Mouse (Mus musculus) forebrain, postnatal 0 days (tissue): ENCODE results near the gene Utrn. TPM values are rescaled to one million over a fixed set of nuclear protein-coding genes. Genes with fewer than 3 reads are reported as not detected.

Experiments
- ATAC-seq: fragments of 200-750 bp; cut with Nextera tagmentation; 2 replicates; pipeline ENCODE4 v1.8.0; 2017; ENCODE audit warnings: mild to moderate bottlenecking, moderate library complexity
- DNase-seq: peaks from one replicate; pipeline ENCODE4 v3.0.0-alpha.2; 2015
- H3K27ac ChIP-seq: fragments of 300-500 bp; sonication (generic); 2 replicates; pipeline ENCODE4 v1.5.1; 2014; ENCODE audit warnings: low read depth, mild to moderate bottlenecking, antibody characterized with exemption, low read length, moderate library complexity, mixed read lengths
- H3K27me3 ChIP-seq: fragments of 300-500 bp; sonication (generic); 2 replicates; pipeline ENCODE4 v1.6.1; 2014; ENCODE audit warnings: mild to moderate bottlenecking, low read length, mixed read lengths; ENCODE audit not compliant: insufficient read depth
- H3K36me3 ChIP-seq: fragments of 300-500 bp; sonication (generic); 2 replicates; pipeline ENCODE4 v1.6.1; 2014; ENCODE audit warnings: mild to moderate bottlenecking, moderate library complexity; ENCODE audit not compliant: insufficient read depth
- H3K4me1 ChIP-seq: fragments of 300-500 bp; sonication (generic); 2 replicates; pipeline ENCODE4 v1.6.1; 2014; ENCODE audit warnings: antibody characterized with exemption; ENCODE audit not compliant: insufficient read depth
- H3K4me2 ChIP-seq: fragments of 300-500 bp; sonication (generic); 2 replicates; pipeline ENCODE4 v1.6.1; 2014; ENCODE audit warnings: low read depth, mild to moderate bottlenecking, moderate library complexity
- H3K4me3 ChIP-seq: fragments of 300-500 bp; sonication (generic); 2 replicates; pipeline ENCODE4 v1.5.1; 2014; ENCODE audit warnings: low read depth, low read length, mixed read lengths
- H3K9ac ChIP-seq: fragments of 300-500 bp; sonication (generic); 2 replicates; pipeline ENCODE4 v1.6.1; 2014; ENCODE audit warnings: mild to moderate bottlenecking
- H3K9me3 ChIP-seq: fragments of 300-500 bp; sonication (generic); 2 replicates; pipeline ENCODE4 v1.6.1; 2016; ENCODE audit warnings: low read length
- CTCF ChIP-seq: sonication (generic); IDR thresholded peaks from 2 replicates; pipeline ENCODE4 v1.5.1; 2016; ENCODE audit warnings: antibody characterized with exemption, control low read depth, low read depth
- WGBS: fragments of 180-500 bp; shearing (Covaris S2); extraction: QIAGEN DNeasy Blood & Tissue Kit; methylation state at CpG from one replicate; pipeline ENCODE4 v1.1.7; 2014; 5-methylcytosine and 5-hydroxymethylcytosine counted together
- polyA plus RNA-seq: library from polyadenylated mRNA; unstranded; fragments of >200 nt; fragmentation: Nextera tagmentation; extraction: Ambion mirVana; gene quantifications from 2 replicates; pipeline ENCODE4 v1.2.1, GENCODE M21; 2015
- total RNA-seq: library from RNA; depleted of rRNA; stranded (reverse); fragments of >200 nt; gene quantifications from 2 replicates; pipeline ENCODE4 v1.2.3, GENCODE M21; 2014

Gene Utrn
- total and polyA plus RNA-seq, 2 experiments from 2014 or later: 14.2 to 26.8 TPM

DNA sequence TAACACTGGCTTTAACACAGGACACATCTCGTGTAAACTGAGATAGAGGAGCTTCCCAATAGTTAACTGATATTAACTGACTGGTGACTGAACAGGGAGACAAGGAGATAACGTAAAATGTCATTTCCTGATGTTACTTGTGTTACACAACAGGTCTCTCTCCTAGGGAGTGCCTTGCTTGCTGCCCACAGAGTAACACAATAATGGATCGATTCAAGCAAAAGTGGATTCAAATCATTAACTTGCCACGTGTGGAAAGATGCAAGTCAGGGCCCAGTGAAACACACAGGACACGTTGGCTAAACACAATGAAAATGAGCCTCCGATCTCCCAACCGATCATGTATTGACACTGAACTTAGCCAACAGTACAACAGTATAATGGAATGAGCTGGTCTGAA lies 281.1 kb downstream of the Utrn start:
- H3K27ac ChIP-seq: no peak overlapping the region
- H3K4me3 ChIP-seq: no peak overlapping the region
- ATAC-seq: no peak
- H3K36me3 ChIP-seq: no peaks in the 10 kb centered on the region
- H3K9ac ChIP-seq: no peak overlapping the region
- no peak for DNase-seq
- H3K27me3 ChIP-seq: no peaks in the 10 kb centered on the region
- H3K4me1 ChIP-seq: 0 out of 2 replicates have a peak, but pooled peaks cover 5% of the 10 kb centered on the region
- H3K4me2 ChIP-seq: no peak overlapping the region
- H3K9me3 ChIP-seq: no peaks in the 10 kb centered on the region
- TF ChIP-seq CTCF: no peak
- WGBS: 78% methylated on average over 7 of the region's 7 CpGs

GRCm38 (mm10) chr10:12587318-12587717 lies 281.8 kb downstream of the Utrn start:
- no peaks in the 10 kb centered on the region for H3K9me3 ChIP-seq
- H3K4me3 ChIP-seq: no peak overlapping the region
- DNase-seq (no peak), ATAC-seq (peak; percentile 34; the same call in 1 of the 2 replicates)
- H3K27me3 ChIP-seq: no peaks in the 10 kb centered on the region
- H3K9ac ChIP-seq: no peak overlapping the region
- 0 out of 2 replicates have a peak, but pooled peaks cover 5% of the 10 kb centered on the region for H3K4me1 ChIP-seq
- no peaks in the 10 kb centered on the region for H3K36me3 ChIP-seq
- H3K27ac ChIP-seq: no peak overlapping the region
- no peak overlapping the region for H3K4me2 ChIP-seq
- WGBS: 11% methylated on average over 1 of the region's 1 CpGs
- no peak for TF ChIP-seq CTCF

DNA sequence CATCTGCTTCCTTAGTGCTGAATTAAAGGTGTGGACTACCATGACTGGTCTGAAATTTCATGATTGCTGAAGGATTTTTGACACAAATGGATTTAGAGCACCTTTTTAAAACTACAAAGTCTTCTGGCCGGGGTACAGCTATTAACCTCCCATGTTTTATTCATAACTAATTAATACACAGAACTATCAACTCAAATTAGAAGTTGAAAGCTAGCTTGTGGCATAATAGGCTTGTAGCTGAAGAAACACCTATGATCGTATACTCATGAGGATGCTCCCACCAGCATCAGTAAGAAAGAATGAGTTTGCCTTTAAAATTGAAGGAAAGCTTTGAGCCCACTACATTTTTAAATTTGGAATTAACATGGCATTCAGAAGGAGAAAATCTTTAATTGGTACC lies 282.3 kb downstream of the Utrn start:
- Histone ChIP-seq H3K4me3 (no peak overlapping the region), H3K4me2 (no peak overlapping the region), H3K4me1 (0 out of 2 replicates have a peak, but pooled peaks cover 5% of the 10 kb centered on the region), H3K27me3 (no peaks in the 10 kb centered on the region), H3K36me3 (no peaks in the 10 kb centered on the region), H3K27ac (no peak overlapping the region), H3K9me3 (no peaks in the 10 kb centered on the region), H3K9ac (no peak overlapping the region)
- DNase-seq: no peak
- 33% methylated on average over 2 of the region's 2 CpGs for WGBS
- TF ChIP-seq CTCF: no peak
- no peak; the same call in 1 of the 2 replicates for ATAC-seq

GRCm38 (mm10) chr10:12586200-12586599 lies 283.0 kb downstream of the Utrn start:
- no peaks in the 10 kb centered on the region for H3K36me3 ChIP-seq
- no peaks in the 10 kb centered on the region for H3K27me3 ChIP-seq
- H3K27ac ChIP-seq: no peak overlapping the region
- ATAC-seq (no peak), DNase-seq (no peak)
- H3K4me2 ChIP-seq: no peak overlapping the region
- 74% methylated on average over 1 of the region's 1 CpGs for WGBS
- H3K4me3 ChIP-seq: no peak overlapping the region
- no peaks in the 10 kb centered on the region for H3K9me3 ChIP-seq
- H3K4me1 ChIP-seq: 0 out of 2 replicates have a peak, but pooled peaks cover 5% of the 10 kb centered on the region
- no peak overlapping the region for H3K9ac ChIP-seq
- TF ChIP-seq CTCF: no peak

GRCm38 (mm10) chr10:12583473-12583872 lies 285.7 kb downstream of the Utrn start:
- Histone ChIP-seq H3K27ac (no peak overlapping the region), H3K27me3 (no peaks in the 10 kb centered on the region), H3K9me3 (no peaks in the 10 kb centered on the region), H3K4me1 (0 out of 2 replicates have a peak, but pooled peaks cover 5% of the 10 kb centered on the region), H3K4me3 (no peak overlapping the region), H3K36me3 (no peaks in the 10 kb centered on the region), H3K9ac (no peak overlapping the region), H3K4me2 (no peak overlapping the region)
- DNase-seq (no peak), ATAC-seq (no peak)
- 94% methylated on average over 3 of the region's 3 CpGs for WGBS
- peak; percentile 17; the same call in 1 of the 2 replicates for TF ChIP-seq CTCF

DNA sequence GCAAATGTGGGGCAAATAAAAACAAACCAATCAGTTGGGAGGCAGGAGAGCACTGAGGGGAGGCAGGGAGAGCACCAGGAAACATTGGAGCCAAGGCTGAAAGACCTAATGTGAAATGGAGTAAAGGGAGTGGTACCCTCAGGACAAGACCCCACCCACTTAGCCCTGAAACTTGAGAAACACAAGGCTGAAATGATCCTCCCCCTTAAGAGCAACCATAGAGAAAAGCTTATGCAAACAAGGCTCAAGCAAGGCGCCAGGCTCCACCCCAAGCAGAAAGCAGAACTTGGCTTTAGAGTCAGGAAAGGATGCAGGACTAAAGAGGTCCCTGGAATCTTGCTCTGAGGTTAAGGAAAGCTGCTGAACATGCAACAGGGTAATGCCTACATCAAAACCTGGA lies 290.1 kb downstream of the Utrn start:
- Histone ChIP-seq H3K9me3 (no peaks in the 10 kb centered on the region), H3K4me3 (no peak overlapping the region), H3K27me3 (no peaks in the 10 kb centered on the region), H3K27ac (no peak overlapping the region), H3K36me3 (no peaks in the 10 kb centered on the region), H3K9ac (no peak overlapping the region), H3K4me1 (no peaks in the 10 kb centered on the region), H3K4me2 (no peak overlapping the region)
- WGBS: 25% methylated on average over 1 of the region's 1 CpGs
- no peak for TF ChIP-seq CTCF
- no peak for DNase-seq
- ATAC-seq: no peak

DNA sequence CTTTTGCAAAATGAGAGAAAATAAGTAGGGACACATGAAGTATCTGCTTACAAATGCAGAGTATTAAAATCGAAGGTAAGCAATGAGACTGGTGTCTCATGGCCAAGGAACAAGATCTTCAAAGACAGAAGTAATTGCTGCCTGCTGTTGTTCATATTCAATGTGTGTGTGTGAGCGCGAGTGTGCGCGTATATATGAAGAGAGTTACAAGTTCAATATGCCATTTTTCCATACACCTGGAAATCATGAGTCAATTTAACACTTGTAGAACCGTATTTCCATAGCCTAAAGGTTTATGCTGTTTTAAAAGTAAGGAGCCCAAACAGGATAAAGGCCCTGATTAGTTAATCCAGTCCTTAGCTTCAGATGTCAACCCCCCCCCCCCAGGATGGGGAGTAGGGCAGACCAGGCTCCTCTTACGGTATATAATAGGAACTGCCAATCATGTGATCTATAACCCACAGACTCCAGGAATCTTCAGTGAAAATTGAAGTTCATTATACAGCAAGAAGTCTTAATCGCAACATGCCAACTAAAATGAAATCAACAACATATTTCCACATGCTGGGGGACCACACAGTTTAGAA lies 293.2 kb downstream of the Utrn start:
- 77% methylated on average over 8 of the region's 8 CpGs for WGBS
- Histone ChIP-seq H3K9me3 (no peaks in the 10 kb centered on the region), H3K4me2 (no peak overlapping the region), H3K27ac (no peak overlapping the region), H3K4me1 (no peaks in the 10 kb centered on the region), H3K4me3 (no peak overlapping the region), H3K27me3 (no peaks in the 10 kb centered on the region), H3K36me3 (no peaks in the 10 kb centered on the region), H3K9ac (no peak overlapping the region)
- no peak for DNase-seq
- TF ChIP-seq CTCF: no peak
- no peak for ATAC-seq
